Mouse (Mus musculus): ENCODE measurements around the gene Fam193a.

The Fam193a gene

GRCm38 (mm10) chr5:34461294-34461693 is 91.6 kb downstream of the Fam193a start:
- DNase-seq (ENCODE audit: low spot score in 2 of 2) = no peak

- no peak for DNase-seq (ENCODE audit: low spot score in 2 of 2)
These were observed 92.1 kb downstream of the Fam193a start for GRCm38 (mm10) chr5:34461841-34462240.

GRCm38 (mm10) chr5:34466079-34466478 is 96.3 kb downstream of the Fam193a start:
- DNase-seq (ENCODE audit: low spot score in 2 of 2) = peak; percentile 6 to 8

GRCm38 (mm10) chr5:34466648-34467047 is 96.9 kb downstream of the Fam193a start:
- no peak for DNase-seq (ENCODE audit: low spot score in 2 of 2)

- DNase-seq (ENCODE audit: low spot score in 2 of 2) = peak in 1 of 2 experiments; percentile 36
These were observed 98.5 kb downstream of the Fam193a start for GRCm38 (mm10) chr5:34468039-34468775.

GRCm38 (mm10) chr5:34480926-34481325 is 111.2 kb downstream of the Fam193a start:
- DNase-seq (ENCODE audit: low spot score in 2 of 2) = no peak

GRCm38 (mm10) chr5:34485731-34486130 is 116.0 kb downstream of the Fam193a start:
- no peak for DNase-seq (ENCODE audit: low spot score in 2 of 2)

GRCm38 (mm10) chr5:34487320-34488090 is 117.8 kb downstream of the Fam193a start:
- no peak for DNase-seq (ENCODE audit: low spot score in 2 of 2)

- DNase-seq (ENCODE audit: low spot score in 2 of 2) = no peak
These were observed 119.1 kb downstream of the Fam193a start for GRCm38 (mm10) chr5:34488741-34489417.

- no peak for DNase-seq (ENCODE audit: low spot score in 2 of 2)
These were observed 119.7 kb downstream of the Fam193a start for GRCm38 (mm10) chr5:34489418-34489787.

- no peak for DNase-seq (ENCODE audit: low spot score in 2 of 2)
These were observed 127.0 kb downstream of the Fam193a start for GRCm38 (mm10) chr5:34496745-34497144.

- DNase-seq (ENCODE audit: low spot score in 2 of 2) = no peak
These were observed 131.2 kb downstream of the Fam193a start for GRCm38 (mm10) chr5:34500886-34501285.

- DNase-seq (ENCODE audit: low spot score in 2 of 2) = no peak
These were observed 131.9 kb downstream of the Fam193a start for GRCm38 (mm10) chr5:34501588-34501987.

- DNase-seq (ENCODE audit: low spot score in 2 of 2) = no peak
These were observed 132.7 kb downstream of the Fam193a start for GRCm38 (mm10) chr5:34502411-34502810.

GRCm38 (mm10) chr5:34502821-34503220 is 133.1 kb downstream of the Fam193a start:
- DNase-seq (ENCODE audit: low spot score in 2 of 2) = no peak

GRCm38 (mm10) chr5:34512486-34512885 is 142.8 kb downstream of the Fam193a start:
- no peak for DNase-seq (ENCODE audit: low spot score in 2 of 2)

GRCm38 (mm10) chr5:34513466-34514217 is 143.9 kb downstream of the Fam193a start, which contains the start of gene Tnip2:
Tnip2 (minus strand) TSS chr5:34513991.
- peak; percentile 96 for DNase-seq (ENCODE audit: low spot score in 2 of 2)

- no peak for DNase-seq (ENCODE audit: low spot score in 2 of 2)
These were observed 144.5 kb downstream of the Fam193a start for GRCm38 (mm10) chr5:34514218-34514566.

GRCm38 (mm10) chr5:34515096-34515495 is 145.4 kb downstream of the Fam193a start:
- no peak for DNase-seq (ENCODE audit: low spot score in 2 of 2)

- peak; percentile 81 to 88 for DNase-seq (ENCODE audit: low spot score in 2 of 2)
These were observed 148.2 kb downstream of the Fam193a start for GRCm38 (mm10) chr5:34517913-34518312.

- DNase-seq (ENCODE audit: low spot score in 2 of 2) = peak; percentile 64 to 71
These were observed 149.7 kb downstream of the Fam193a start for GRCm38 (mm10) chr5:34519389-34519910.

All from spleen, postnatal 36 days (tissue).